Mouse (Mus musculus): ENCODE results near the gene Alcam. TPM values are rescaled to one million over a fixed set of nuclear protein-coding genes. Genes with fewer than 3 reads are reported as not detected.

Alcam gene
- polyA plus RNA-seq, 1 experiment, result 27.7 TPM

DNA sequence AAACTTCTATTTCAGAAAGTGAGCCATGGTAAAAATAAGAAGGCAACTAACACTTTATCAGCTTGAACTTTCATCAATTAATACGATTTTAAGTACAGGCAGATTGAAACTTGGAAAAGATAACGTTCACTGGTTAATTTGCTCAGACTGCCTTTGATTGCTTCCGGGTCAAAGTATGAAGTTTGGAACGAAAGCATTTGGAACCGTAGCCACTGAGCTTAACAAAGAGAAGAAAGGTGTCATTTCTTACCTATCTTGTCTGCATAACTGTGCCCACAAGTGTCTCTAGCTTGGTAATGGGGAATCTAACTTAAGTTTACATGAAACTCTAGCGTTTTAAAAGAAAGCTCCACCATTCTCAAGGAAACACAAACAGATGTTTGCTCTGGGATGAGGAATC is 14.9 kb downstream of the Alcam start:
- H3K79me3 ChIP-seq (ENCODE audit: low read depth), result peaks cover 69% of the 10 kb centered on the region
- TF ChIP-seq USF1 (IDR thresholded peaks at IDR 0.05; ENCODE audit: low read depth), result no peak
- no peak for TF ChIP-seq MYOD1 (IDR thresholded peaks at IDR 0.05; ENCODE audit: control insufficient read depth, insufficient read length, low read depth)
- no peak for TF ChIP-seq MYOG (IDR thresholded peaks at IDR 0.05; ENCODE audit: control insufficient read depth, extremely low read depth, insufficient read length)
- TF ChIP-seq MAX (IDR thresholded peaks at IDR 0.05), result no peak
- no peak for TF ChIP-seq CEBPB (IDR thresholded peaks at IDR 0.05; ENCODE audit: low read depth)
- TF ChIP-seq CTCF (IDR thresholded peaks at IDR 0.05; ENCODE audit: control insufficient read depth, insufficient read depth, insufficient read length), result no peak
- no peak overlapping the region for H3ac ChIP-seq (ENCODE audit: control insufficient read depth, insufficient read length, low read depth)
- H3K79me2 ChIP-seq (ENCODE audit: control insufficient read depth, insufficient read depth), result peaks cover 90% of the 10 kb centered on the region
- H3K4me3 ChIP-seq (ENCODE audit: insufficient read depth, poor library complexity, severe bottlenecking), result no peak overlapping the region
- no peaks in the 10 kb centered on the region for H3K27me3 ChIP-seq (ENCODE audit: control insufficient read depth, insufficient read depth, insufficient read length)
- H3K36me3 ChIP-seq (ENCODE audit: control insufficient read depth, insufficient read depth), result no peaks in the 10 kb centered on the region

DNA sequence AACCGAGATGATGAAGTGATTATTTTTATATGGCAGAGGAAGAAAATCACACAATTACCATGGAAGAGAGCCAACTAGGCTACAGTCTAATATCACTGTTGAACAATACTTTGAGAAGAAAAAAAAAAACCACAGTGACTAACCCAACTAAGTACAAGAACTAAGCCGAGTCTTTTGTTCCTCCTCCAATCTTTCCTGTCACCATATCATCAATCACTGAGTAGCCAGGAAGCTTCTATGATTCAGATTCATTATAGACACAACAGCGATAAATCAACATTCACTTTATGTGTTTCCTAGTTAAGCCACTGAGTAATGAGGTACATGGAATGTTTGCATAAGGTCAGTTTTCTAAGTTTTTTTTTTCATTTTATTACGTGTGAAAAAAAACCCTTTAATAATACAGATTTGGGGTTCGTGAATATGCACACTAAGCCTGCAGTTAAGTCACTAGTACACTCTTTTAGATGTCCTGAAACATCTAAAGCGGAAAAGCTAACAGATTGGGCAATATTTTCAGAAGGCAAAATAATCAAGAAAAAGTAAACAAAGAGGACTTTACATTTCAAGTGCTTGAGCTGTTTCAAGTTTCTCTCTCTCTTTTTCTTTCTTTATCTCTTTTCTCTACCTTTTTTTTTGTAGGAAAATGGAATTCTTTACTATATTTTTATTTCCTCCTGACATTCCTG is 15.5 kb downstream of the Alcam start:
- Histone ChIP-seq H3K4me3 (ENCODE audit: insufficient read depth, poor library complexity, severe bottlenecking) (no peak overlapping the region), H3K79me2 (ENCODE audit: control insufficient read depth, insufficient read depth) (peaks cover 90% of the 10 kb centered on the region), H3K36me3 (ENCODE audit: control insufficient read depth, insufficient read depth) (no peaks in the 10 kb centered on the region), H3ac (ENCODE audit: control insufficient read depth, insufficient read length, low read depth) (no peak overlapping the region), H3K27me3 (ENCODE audit: control insufficient read depth, insufficient read depth, insufficient read length) (no peaks in the 10 kb centered on the region), H3K79me3 (ENCODE audit: low read depth) (peaks cover 69% of the 10 kb centered on the region)
- TF ChIP-seq MYOG (IDR thresholded peaks at IDR 0.05; ENCODE audit: control insufficient read depth, extremely low read depth, insufficient read length) (no peak), CEBPB (IDR thresholded peaks at IDR 0.05; ENCODE audit: low read depth) (peak; percentile 51), MYOD1 (IDR thresholded peaks at IDR 0.05; ENCODE audit: control insufficient read depth, insufficient read length, low read depth) (no peak), CTCF (IDR thresholded peaks at IDR 0.05; ENCODE audit: control insufficient read depth, insufficient read depth, insufficient read length) (no peak), USF1 (IDR thresholded peaks at IDR 0.05; ENCODE audit: low read depth) (no peak), FOSL1 (IDR thresholded peaks at IDR 0.05; ENCODE audit: insufficient read depth, low read length, poor library complexity, severe bottlenecking) (peak; percentile 65)

DNA sequence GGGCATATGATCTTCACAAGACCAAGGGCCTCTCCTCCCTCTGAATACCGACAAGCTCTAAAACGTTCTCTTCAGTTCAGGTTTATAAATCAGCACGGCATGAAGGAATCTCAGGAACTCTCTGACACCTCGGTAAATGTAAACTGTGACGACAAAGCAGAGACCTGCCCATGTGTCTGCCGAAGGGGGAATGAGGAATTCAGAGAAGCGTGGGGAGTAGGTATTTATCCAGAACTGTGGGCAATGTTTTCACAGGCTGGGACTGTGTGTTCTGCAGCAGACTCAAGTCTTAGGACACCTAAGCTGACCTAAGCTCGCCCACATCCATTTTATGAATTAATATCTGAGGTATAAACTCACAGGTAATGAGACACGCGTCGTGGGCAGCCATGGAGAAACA is 20.7 kb downstream of the Alcam start:
- Histone ChIP-seq H3ac (ENCODE audit: control insufficient read depth, insufficient read length, low read depth) (no peak overlapping the region), H3K36me3 (ENCODE audit: control insufficient read depth, insufficient read depth) (no peaks in the 10 kb centered on the region), H3K27me3 (ENCODE audit: control insufficient read depth, insufficient read depth, insufficient read length) (no peaks in the 10 kb centered on the region), H3K4me3 (ENCODE audit: insufficient read depth, poor library complexity, severe bottlenecking) (no peak overlapping the region), H3K79me2 (ENCODE audit: control insufficient read depth, insufficient read depth) (peaks cover 95% of the 10 kb centered on the region), H3K79me3 (ENCODE audit: low read depth) (peaks cover 67% of the 10 kb centered on the region)
- no peak for TF ChIP-seq FOSL1 (IDR thresholded peaks at IDR 0.05; ENCODE audit: insufficient read depth, low read length, poor library complexity, severe bottlenecking)
- TF ChIP-seq CEBPB (IDR thresholded peaks at IDR 0.05; ENCODE audit: low read depth), result no peak
- TF ChIP-seq CTCF (IDR thresholded peaks at IDR 0.05; ENCODE audit: control insufficient read depth, insufficient read depth, insufficient read length), result no peak
- TF ChIP-seq USF1 (IDR thresholded peaks at IDR 0.05; ENCODE audit: low read depth), result no peak
- TF ChIP-seq MYOG (IDR thresholded peaks at IDR 0.05; ENCODE audit: control insufficient read depth, extremely low read depth, insufficient read length), result no peak
- no peak for TF ChIP-seq MYOD1 (IDR thresholded peaks at IDR 0.05; ENCODE audit: control insufficient read depth, insufficient read length, low read depth)
- no peak for TF ChIP-seq MAX (IDR thresholded peaks at IDR 0.05)

DNA sequence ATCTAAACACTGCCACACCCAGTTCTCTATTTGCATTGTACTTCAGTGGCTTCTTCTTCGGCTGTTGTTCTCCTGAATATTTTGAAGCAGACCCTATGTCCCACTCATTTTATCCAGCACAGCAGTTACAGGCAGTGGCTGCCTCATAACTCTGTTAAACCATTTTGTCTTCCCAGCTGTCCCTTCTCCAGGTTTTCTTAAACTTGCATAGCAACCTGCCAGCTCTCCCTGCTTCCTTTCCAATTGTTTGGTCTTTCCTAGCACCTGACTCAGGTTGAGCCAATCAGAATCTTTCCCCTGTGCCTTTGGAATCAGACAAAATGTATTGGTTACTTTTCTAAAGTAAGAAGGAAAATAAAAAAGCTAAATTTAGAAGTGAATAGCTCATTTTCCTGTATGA is 21.8 kb downstream of the Alcam start:
- no peak for TF ChIP-seq CTCF (IDR thresholded peaks at IDR 0.05; ENCODE audit: control insufficient read depth, insufficient read depth, insufficient read length)
- TF ChIP-seq MYOG (IDR thresholded peaks at IDR 0.05; ENCODE audit: control insufficient read depth, extremely low read depth, insufficient read length), result no peak
- TF ChIP-seq FOSL1 (IDR thresholded peaks at IDR 0.05; ENCODE audit: insufficient read depth, low read length, poor library complexity, severe bottlenecking), result no peak
- no peak for TF ChIP-seq MYOD1 (IDR thresholded peaks at IDR 0.05; ENCODE audit: control insufficient read depth, insufficient read length, low read depth)
- no peak for TF ChIP-seq CEBPB (IDR thresholded peaks at IDR 0.05; ENCODE audit: low read depth)
- no peaks in the 10 kb centered on the region for H3K27me3 ChIP-seq (ENCODE audit: control insufficient read depth, insufficient read depth, insufficient read length)

DNA sequence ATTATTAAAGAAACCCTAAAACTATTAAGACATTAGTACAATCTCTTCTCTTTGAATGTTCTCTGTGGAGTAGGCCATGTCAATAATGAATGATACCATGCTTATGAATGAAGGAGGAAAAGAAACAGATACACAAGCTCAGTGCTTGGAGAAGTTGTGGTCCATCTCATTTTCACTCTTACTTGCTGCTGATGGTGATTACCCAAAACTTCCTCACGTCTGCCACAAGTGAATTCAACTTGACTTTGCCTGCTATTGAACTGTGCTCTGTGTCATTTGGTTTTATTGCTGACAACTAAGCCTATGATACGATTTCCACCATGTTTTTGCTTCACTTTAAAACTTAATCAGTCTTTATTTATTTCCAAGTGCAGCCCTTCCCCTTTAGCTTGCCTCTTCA is 22.3 kb downstream of the Alcam start:
- TF ChIP-seq MAX (IDR thresholded peaks at IDR 0.05), result no peak
- TF ChIP-seq MYOG (IDR thresholded peaks at IDR 0.05; ENCODE audit: control insufficient read depth, extremely low read depth, insufficient read length), result no peak
- TF ChIP-seq CEBPB (IDR thresholded peaks at IDR 0.05; ENCODE audit: low read depth), result no peak
- no peak for TF ChIP-seq CTCF (IDR thresholded peaks at IDR 0.05; ENCODE audit: control insufficient read depth, insufficient read depth, insufficient read length)
- TF ChIP-seq USF1 (IDR thresholded peaks at IDR 0.05; ENCODE audit: low read depth), result no peak
- TF ChIP-seq MYOD1 (IDR thresholded peaks at IDR 0.05; ENCODE audit: control insufficient read depth, insufficient read length, low read depth), result no peak
- no peak for TF ChIP-seq FOSL1 (IDR thresholded peaks at IDR 0.05; ENCODE audit: insufficient read depth, low read length, poor library complexity, severe bottlenecking)
- Histone ChIP-seq H3K27me3 (ENCODE audit: control insufficient read depth, insufficient read depth, insufficient read length) (no peaks in the 10 kb centered on the region), H3ac (ENCODE audit: control insufficient read depth, insufficient read length, low read depth) (no peak overlapping the region), H3K79me2 (ENCODE audit: control insufficient read depth, insufficient read depth) (peaks cover 95% of the 10 kb centered on the region), H3K4me3 (ENCODE audit: insufficient read depth, poor library complexity, severe bottlenecking) (no peak overlapping the region), H3K79me3 (ENCODE audit: low read depth) (peaks cover 58% of the 10 kb centered on the region), H3K36me3 (ENCODE audit: control insufficient read depth, insufficient read depth) (no peaks in the 10 kb centered on the region)

More for the DNA sequence above, 21.8 kb downstream of the Alcam start:
- H3ac ChIP-seq (ENCODE audit: control insufficient read depth, insufficient read length, low read depth), result no peak overlapping the region
- peaks cover 95% of the 10 kb centered on the region for H3K79me2 ChIP-seq (ENCODE audit: control insufficient read depth, insufficient read depth)
- H3K79me3 ChIP-seq (ENCODE audit: low read depth), result peaks cover 61% of the 10 kb centered on the region
- H3K4me3 ChIP-seq (ENCODE audit: insufficient read depth, poor library complexity, severe bottlenecking), result no peak overlapping the region
- H3K36me3 ChIP-seq (ENCODE audit: control insufficient read depth, insufficient read depth), result no peaks in the 10 kb centered on the region

Data from C2C12 (cell line).